Mouse (Mus musculus) MEL (cell line): ENCODE measurements at regions not wholly inside any gene's neighbourhood (a gene's known extent, or its start where the extent isn't known, plus 50 kb on each side); places are given as distances from the start of the nearest gene placed in this dataset.

Source experiments
- DNase-seq: peaks from one replicate; pipeline ENCODE4 v3.0.0; 2011; ENCODE audit warnings: low read depth, low spot score
- H3K27ac ChIP-seq: 2 replicates; pipeline ENCODE4 v1.5.1; 2012; ENCODE audit warnings: low read depth, mild to moderate bottlenecking, control low read depth, low read length, moderate library complexity; ENCODE audit not compliant: control insufficient read depth
- H3K27me3 ChIP-seq, 2 experiments: fragments of 150-350 bp in 1 of 2; sonication (generic) in 1 of 2; 2 replicates each; pipeline ENCODE4 v1.6.1; 2012; ENCODE audit warnings: low read length in 2 of 2, mild to moderate bottlenecking in 2 of 2, improper control_type of control experiment in 1 of 2, moderate library complexity in 1 of 2; ENCODE audit not compliant: insufficient read depth in 2 of 2, control insufficient read depth in 1 of 2
- H3K36me3 ChIP-seq, 2 experiments: 2 replicates each; pipeline ENCODE4 v1.6.1; 2012 to 2014; ENCODE audit warnings: low read length in 2 of 2, improper control_type of control experiment in 1 of 2, inconsistent platforms in 1 of 2, mild to moderate bottlenecking in 1 of 2; ENCODE audit not compliant: insufficient read depth in 2 of 2, control insufficient read depth in 1 of 2
- H3K4me1 ChIP-seq, 2 experiments: fragments of 150-350 bp in 1 of 2; sonication (generic) in 1 of 2; 2 replicates each; pipeline ENCODE4 v1.6.1; 2012; ENCODE audit warnings: low read length in 2 of 2, improper control_type of control experiment in 1 of 2, mild to moderate bottlenecking in 1 of 2; ENCODE audit not compliant: insufficient read depth in 2 of 2, control insufficient read depth in 1 of 2
- H3K4me3 ChIP-seq, 2 experiments: fragments of 150-350 bp in 1 of 2; sonication (generic) in 1 of 2; 2 replicates each; pipeline ENCODE4 v1.5.1; 2012; ENCODE audit warnings: low read depth in 2 of 2, low read length in 2 of 2, mild to moderate bottlenecking in 2 of 2, moderate library complexity in 2 of 2, control low read depth in 1 of 2, improper control_type of control experiment in 1 of 2; ENCODE audit not compliant: control insufficient read depth in 1 of 2, insufficient read depth in 1 of 2
- H3K79me2 ChIP-seq: 2 replicates; pipeline ENCODE4 v1.6.1; 2012; ENCODE audit warnings: mild to moderate bottlenecking, low read length, moderate library complexity; ENCODE audit not compliant: control insufficient read depth, poor library complexity, insufficient read depth
- H3K9ac ChIP-seq: 2 replicates; pipeline ENCODE4 v1.6.1; 2012; ENCODE audit warnings: low read depth, mild to moderate bottlenecking, control low read depth, low read length, moderate library complexity; ENCODE audit not compliant: control insufficient read depth, poor library complexity, severe bottlenecking
- H3K9me3 ChIP-seq: fragments of 150-350 bp; sonication (generic); replicated peaks from 2 replicates; pipeline ENCODE4 v1.6.1; 2012; ENCODE audit warnings: mild to moderate bottlenecking, low read length, improper control_type of control experiment, moderate library complexity; ENCODE audit not compliant: insufficient read depth
- ELF1 ChIP-seq: IDR thresholded peaks from 2 replicates; pipeline ENCODE4 v1.6.1; 2014; ENCODE audit warnings: low read depth, mild to moderate bottlenecking, inconsistent platforms, low read length, improper control_type of control experiment, moderate library complexity
- GABPA ChIP-seq: IDR thresholded peaks from 2 replicates; pipeline ENCODE4 v1.6.1; 2012; ENCODE audit warnings: low read depth, mild to moderate bottlenecking, inconsistent platforms, low read length, improper control_type of control experiment, moderate library complexity
- GATA1 ChIP-seq: IDR thresholded peaks from 2 replicates; pipeline ENCODE4 v1.6.1; 2011; ENCODE audit warnings: low read depth, low read length, improper control_type of control experiment
- HCFC1 ChIP-seq: IDR thresholded peaks from 2 replicates; pipeline ENCODE4 v1.6.1; 2012; ENCODE audit warnings: low read depth, mild to moderate bottlenecking, inconsistent platforms, low read length, improper control_type of control experiment, moderate library complexity
- JUND ChIP-seq: IDR thresholded peaks from 2 replicates; pipeline ENCODE4 v1.6.1; 2011; ENCODE audit warnings: low read depth, mild to moderate bottlenecking, improper control_type of control experiment, low read length
- MAZ ChIP-seq: IDR thresholded peaks from 2 replicates; pipeline ENCODE4 v1.6.1; 2012; ENCODE audit warnings: low read depth, mild to moderate bottlenecking, inconsistent platforms, low read length, improper control_type of control experiment
- MYB ChIP-seq: IDR thresholded peaks from 2 replicates; pipeline ENCODE4 v1.6.1; 2011; ENCODE audit warnings: mild to moderate bottlenecking, low read depth, low read length, improper control_type of control experiment
- NELFE ChIP-seq: IDR thresholded peaks from 2 replicates; pipeline ENCODE4 v1.6.1; 2011; ENCODE audit warnings: low read depth, low read length, improper control_type of control experiment
- NRF1 ChIP-seq: IDR thresholded peaks from 2 replicates; pipeline ENCODE4 v1.6.1; 2014; ENCODE audit warnings: low read depth, mild to moderate bottlenecking, inconsistent platforms, low read length, improper control_type of control experiment, moderate library complexity; ENCODE audit not compliant: poor library complexity, insufficient read depth, severe bottlenecking
- TBP ChIP-seq: IDR thresholded peaks from 2 replicates; pipeline ENCODE4 v1.8.0; 2011; ENCODE audit warnings: low read depth, low read length, improper control_type of control experiment
- TCF12 ChIP-seq: IDR thresholded peaks from 2 replicates; pipeline ENCODE4 v1.6.1; 2014; ENCODE audit warnings: low read depth, mild to moderate bottlenecking, inconsistent platforms, low read length, improper control_type of control experiment, moderate library complexity
- USF1 ChIP-seq: IDR thresholded peaks from 2 replicates; pipeline ENCODE4 v1.6.1; 2014; ENCODE audit warnings: low read depth, mild to moderate bottlenecking, inconsistent platforms, low read length, improper control_type of control experiment, moderate library complexity
- USF2 ChIP-seq, 2 experiments: IDR thresholded peaks; 2 replicates each; pipeline ENCODE4 v1.6.1; 2011 to 2012; ENCODE audit warnings: improper control_type of control experiment in 2 of 2, low read length in 2 of 2, borderline replicate concordance in 1 of 2, inconsistent platforms in 1 of 2, low read depth in 1 of 2, mild to moderate bottlenecking in 1 of 2; ENCODE audit not compliant: insufficient read depth in 1 of 2
- ZC3H11A ChIP-seq: IDR thresholded peaks from 2 replicates; pipeline ENCODE4 v1.6.1; 2012; ENCODE audit warnings: low read depth, mild to moderate bottlenecking, inconsistent platforms, low read length, improper control_type of control experiment
- ZKSCAN1 ChIP-seq: IDR thresholded peaks from 2 replicates; pipeline ENCODE4 v1.6.1; 2012; ENCODE audit warnings: low read depth, mild to moderate bottlenecking, inconsistent platforms, low read length, improper control_type of control experiment, moderate library complexity

DNA sequence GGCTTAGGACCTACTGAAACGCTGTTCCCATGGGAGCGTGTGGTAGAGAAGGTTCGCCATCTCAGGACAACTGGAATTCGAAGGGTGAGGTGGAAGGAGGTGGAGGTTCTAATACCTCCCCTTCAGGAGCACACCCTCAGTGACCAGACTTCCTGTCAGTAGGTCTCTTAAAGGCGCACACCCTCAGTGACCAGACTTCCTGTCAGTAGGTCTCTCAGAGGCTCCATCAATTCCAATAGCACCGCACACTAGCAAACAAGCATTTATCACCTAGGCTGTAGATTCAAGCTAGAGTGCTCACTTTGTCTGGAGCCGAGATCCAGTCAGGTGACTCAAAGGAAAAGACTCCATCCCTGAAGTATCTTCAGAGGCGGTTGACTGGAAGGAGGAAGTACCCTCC, 226.2 kb upstream of the Ankrd55 start:
- no peak for TF ChIP-seq NRF1
- TF ChIP-seq NELFE: no peak
- TF ChIP-seq MYB: no peak
- TF ChIP-seq ELF1: no peak
- TF ChIP-seq TBP: no peak
- no peak for TF ChIP-seq GATA1
- TF ChIP-seq ZKSCAN1: no peak
- TF ChIP-seq ZC3H11A: no peak
- TF ChIP-seq MAZ: no peak
- no peak for TF ChIP-seq HCFC1
- Histone ChIP-seq H3K79me2 (no peaks in the 10 kb centered on the region), H3K36me3 (no peaks in the 10 kb centered on the region), H3K4me1 (no peaks in the 10 kb centered on the region), H3K4me3 (no peak overlapping the region), H3K27me3 (no peaks in the 10 kb centered on the region), H3K27ac (no peak overlapping the region), H3K9me3 (no peaks in the 10 kb centered on the region), H3K9ac (no peak overlapping the region)
- DNase-seq: no peak

DNA sequence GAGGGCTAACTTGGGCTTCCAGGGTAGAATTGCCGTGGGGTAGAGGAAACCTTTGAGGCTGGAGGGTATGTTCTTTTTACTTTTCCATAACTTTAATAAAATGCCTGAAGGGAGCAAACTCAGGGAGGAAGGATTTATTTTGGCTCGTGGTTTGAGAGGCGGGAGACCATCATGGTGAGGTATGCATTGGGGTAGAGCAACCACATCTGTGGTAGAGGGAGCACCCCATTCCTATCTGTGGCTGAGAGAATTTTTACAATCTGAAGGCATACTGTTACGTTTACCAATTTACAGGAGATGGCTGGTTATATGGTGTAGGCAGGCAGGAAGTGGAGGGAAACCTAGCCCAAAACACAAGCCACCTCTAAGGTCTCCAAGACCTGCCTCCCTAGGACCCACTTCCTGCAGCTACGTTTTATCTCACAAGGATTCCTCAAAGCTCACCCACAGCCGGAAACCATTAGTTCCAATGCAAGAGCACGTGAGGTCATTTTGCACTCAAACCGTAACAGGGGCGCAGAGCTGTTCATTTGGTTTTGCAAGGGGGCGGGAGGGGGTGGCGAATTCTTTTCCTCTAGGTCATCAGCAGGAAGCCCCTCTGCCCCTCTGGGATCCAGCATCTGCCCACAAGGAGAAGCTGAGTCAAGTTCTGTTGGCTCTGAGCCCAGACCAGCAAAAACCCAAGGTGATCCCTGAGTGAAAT, 224.7 kb upstream of the Ankrd55 start:
- H3K4me1 ChIP-seq: no peaks in the 10 kb centered on the region
- H3K79me2 ChIP-seq: no peaks in the 10 kb centered on the region
- H3K4me3 ChIP-seq: no peak overlapping the region
- no peaks in the 10 kb centered on the region for H3K27me3 ChIP-seq
- no peaks in the 10 kb centered on the region for H3K36me3 ChIP-seq
- DNase-seq: no peak
- no peak for TF ChIP-seq TCF12
- TF ChIP-seq GABPA: no peak
- TF ChIP-seq USF2 (IDR thresholded peaks at IDR 0.05; ENCODE audit: borderline replicate concordance in 1 of 2, insufficient read depth in 1 of 2, low read depth in 1 of 2, low read length in 2 of 2): no peak
- TF ChIP-seq USF1: no peak
- TF ChIP-seq NRF1: no peak
- no peak for TF ChIP-seq NELFE
- no peak for TF ChIP-seq JUND
- H3K27ac ChIP-seq: no peak overlapping the region
- H3K9me3 ChIP-seq: no peaks in the 10 kb centered on the region
- H3K9ac ChIP-seq: no peak overlapping the region
